Mouse (Mus musculus) heart, embryonic 11.5 days (tissue): ENCODE data around the gene Rfx4. TPM values are rescaled to one million over a fixed set of nuclear protein-coding genes. Genes with fewer than 3 reads are reported as not detected.

Source experiments
- ATAC-seq: fragments of 200-750 bp; cut with Nextera tagmentation; replicated peaks from 2 replicates; pipeline ENCODE4 v1.8.0; 2017; ENCODE audit warnings: moderate library complexity; ENCODE audit not compliant: insufficient number of reproducible peaks, low FRiP score, low TSS enrichment
- H3K27ac ChIP-seq: fragments of 300-500 bp; sonication (generic); 2 replicates; pipeline ENCODE4 v1.5.1; 2014; ENCODE audit warnings: mild to moderate bottlenecking, low read depth, low read length
- H3K27me3 ChIP-seq: fragments of 300-500 bp; sonication (generic); 2 replicates; pipeline ENCODE4 v1.6.1; 2014; ENCODE audit warnings: mild to moderate bottlenecking, low read length, mixed read lengths; ENCODE audit not compliant: control insufficient read depth, insufficient read depth
- H3K36me3 ChIP-seq: fragments of 300-500 bp; sonication (generic); 2 replicates; pipeline ENCODE4 v1.6.1; 2014; ENCODE audit warnings: mild to moderate bottlenecking, low read length, moderate library complexity, mixed read lengths; ENCODE audit not compliant: control insufficient read depth, insufficient read depth
- H3K4me1 ChIP-seq: fragments of 300-500 bp; sonication (generic); 2 replicates; pipeline ENCODE4 v1.6.1; 2014; ENCODE audit warnings: low read length; ENCODE audit not compliant: control insufficient read depth, insufficient read depth
- H3K4me2 ChIP-seq: fragments of 300-500 bp; sonication (generic); 2 replicates; pipeline ENCODE4 v1.6.1; 2014; ENCODE audit warnings: mild to moderate bottlenecking, moderate library complexity
- H3K4me3 ChIP-seq: fragments of 300-500 bp; sonication (generic); 2 replicates; pipeline ENCODE4 v1.5.1; 2014; ENCODE audit warnings: low read depth, low read length
- H3K9ac ChIP-seq: fragments of 300-500 bp; sonication (generic); 2 replicates; pipeline ENCODE4 v1.6.1; 2014; ENCODE audit warnings: mild to moderate bottlenecking, low read depth, low read length, moderate library complexity
- H3K9me3 ChIP-seq: fragments of 300-500 bp; sonication (generic); replicated peaks from 2 replicates; pipeline ENCODE4 v1.6.1; 2016; ENCODE audit warnings: low read length; ENCODE audit not compliant: control insufficient read depth
- WGBS: fragments of 180-500 bp; shearing (Covaris S2); extraction: QIAGEN DNeasy Blood & Tissue Kit; methylation state at CpG from one replicate; pipeline ENCODE4 v1.1.7; 2014; ENCODE audit not compliant: insufficient replicate concordance; 5-methylcytosine and 5-hydroxymethylcytosine counted together
- polyA plus RNA-seq: library from polyadenylated mRNA; unstranded; fragments of >200 nt; fragmentation: Nextera tagmentation; extraction: Ambion mirVana; gene quantifications from 2 replicates; pipeline ENCODE4 v1.2.1, GENCODE M21; 2014

Gene Rfx4
- polyA plus RNA-seq, 1 experiment from 2014 or later, result not detected

DNA sequence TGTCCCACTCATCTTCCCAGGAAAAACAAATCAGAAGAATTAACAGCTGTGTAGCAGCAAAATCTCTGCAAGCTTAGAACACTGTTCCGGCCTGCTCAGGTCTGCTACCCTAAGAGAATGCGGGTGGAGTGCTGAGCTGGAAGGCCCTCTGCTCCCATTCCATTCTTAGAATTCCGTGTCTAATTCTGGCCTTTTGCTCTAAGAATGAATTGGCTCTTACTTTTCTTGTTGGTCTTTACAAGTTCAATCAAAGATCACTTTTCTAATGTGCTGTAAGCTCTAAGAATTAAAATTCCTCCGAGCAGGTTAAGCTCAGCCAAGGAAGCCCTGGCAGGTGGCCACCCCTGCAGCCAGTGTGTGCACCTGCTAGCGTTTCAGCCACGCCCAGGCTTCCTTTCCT is 43.3 kb upstream of the Rfx4 start:
- no peak overlapping the region for H3K27ac ChIP-seq
- 79% methylated on average over 6 of the region's 6 CpGs for WGBS

DNA sequence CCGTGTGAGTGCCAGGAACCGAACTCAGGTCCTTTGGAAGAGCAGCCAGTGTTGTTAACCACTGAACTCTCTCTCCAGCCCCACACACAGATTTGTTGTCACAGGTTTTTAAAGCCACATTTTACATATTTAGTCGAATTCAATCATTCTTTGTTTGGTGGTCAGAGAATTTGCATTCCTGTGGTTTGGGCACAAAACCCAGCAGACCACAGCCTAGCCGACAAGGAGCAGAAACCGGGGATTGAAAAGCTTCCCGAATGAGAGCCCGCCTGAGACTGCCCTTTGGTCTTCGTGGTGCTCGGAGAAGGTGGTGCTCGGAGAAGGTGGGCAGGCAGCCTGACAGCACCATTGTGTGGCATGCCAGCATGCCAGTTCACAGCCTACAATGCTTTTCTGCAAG is 42.8 kb upstream of the Rfx4 start:
- Histone ChIP-seq H3K4me1 (peaks cover 21% of the 10 kb centered on the region), H3K36me3 (peaks cover 7% of the 10 kb centered on the region), H3K4me2 (no peak overlapping the region), H3K27me3 (no peaks in the 10 kb centered on the region), H3K27ac (no peak overlapping the region), H3K9me3 (no peaks in the 10 kb centered on the region), H3K4me3 (no peak overlapping the region), H3K9ac (no peak overlapping the region)
- WGBS, result 88% methylated on average over 10 of the region's 10 CpGs
- no peak for ATAC-seq

More for the DNA sequence above, 43.3 kb upstream of the Rfx4 start:
- H3K9me3 ChIP-seq, result no peaks in the 10 kb centered on the region
- H3K9ac ChIP-seq, result no peak overlapping the region; the same call in 1 of the 2 replicates
- no peak overlapping the region for H3K4me2 ChIP-seq
- H3K36me3 ChIP-seq, result peaks cover 6% of the 10 kb centered on the region
- H3K4me1 ChIP-seq, result peaks cover 26% of the 10 kb centered on the region
- ATAC-seq, result no peak
- no peak overlapping the region for H3K4me3 ChIP-seq
- H3K27me3 ChIP-seq, result no peaks in the 10 kb centered on the region

DNA sequence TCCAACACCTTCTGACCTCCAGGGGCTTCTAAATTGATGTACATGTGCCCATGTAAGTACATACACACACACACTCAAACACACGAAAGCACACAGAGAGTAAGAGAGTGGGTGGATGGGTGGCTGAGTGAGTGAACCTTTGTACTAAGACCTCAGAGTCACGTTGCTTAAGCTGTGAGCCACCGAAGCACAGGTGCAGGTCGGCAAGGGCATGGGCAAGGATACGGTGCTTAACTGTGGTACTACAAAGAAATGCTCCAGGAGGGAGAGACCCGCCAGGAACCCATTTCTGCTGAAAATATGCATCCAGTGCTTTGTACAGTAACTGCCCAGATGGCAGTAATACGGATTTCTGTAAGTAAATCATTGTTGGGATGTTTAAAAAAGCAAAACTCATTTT is 40.2 kb upstream of the Rfx4 start:
- no peaks in the 10 kb centered on the region for H3K9me3 ChIP-seq
- no peak for ATAC-seq
- peaks cover 18% of the 10 kb centered on the region for H3K4me1 ChIP-seq
- no peak overlapping the region for H3K9ac ChIP-seq
- no peak overlapping the region for H3K4me3 ChIP-seq
- no peak overlapping the region for H3K4me2 ChIP-seq
- peaks cover 9% of the 10 kb centered on the region for H3K36me3 ChIP-seq
- no peak overlapping the region for H3K27ac ChIP-seq
- 92% methylated on average over 7 of the region's 7 CpGs for WGBS
- H3K27me3 ChIP-seq, result no peaks in the 10 kb centered on the region

DNA sequence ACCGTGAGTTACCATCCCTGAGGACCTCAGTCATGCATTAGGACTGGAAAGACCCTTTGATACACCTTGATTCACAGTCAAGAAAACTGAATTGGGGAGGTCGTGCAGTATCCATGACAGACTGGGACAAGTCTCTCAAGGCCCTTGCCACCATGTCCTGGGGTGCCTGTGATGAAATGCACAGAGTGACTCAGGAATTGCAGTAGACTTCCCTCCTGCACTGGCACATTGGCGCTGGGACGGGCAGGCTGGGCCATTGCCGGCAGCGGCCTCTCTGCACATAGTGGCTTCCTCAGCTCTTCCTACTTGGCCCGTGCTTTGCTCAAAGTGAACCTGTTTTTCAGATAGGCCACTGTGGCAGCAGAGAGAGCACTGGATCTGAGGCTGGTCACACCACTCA is 39.3 kb upstream of the Rfx4 start:
- ATAC-seq, result no peak
- Histone ChIP-seq H3K4me1 (peaks cover 16% of the 10 kb centered on the region), H3K27ac (no peak overlapping the region), H3K4me3 (no peak overlapping the region), H3K9ac (no peak overlapping the region), H3K4me2 (no peak overlapping the region), H3K27me3 (no peaks in the 10 kb centered on the region), H3K36me3 (peaks cover 11% of the 10 kb centered on the region), H3K9me3 (no peaks in the 10 kb centered on the region)
- WGBS, result 94% methylated on average over 7 of the region's 7 CpGs

DNA sequence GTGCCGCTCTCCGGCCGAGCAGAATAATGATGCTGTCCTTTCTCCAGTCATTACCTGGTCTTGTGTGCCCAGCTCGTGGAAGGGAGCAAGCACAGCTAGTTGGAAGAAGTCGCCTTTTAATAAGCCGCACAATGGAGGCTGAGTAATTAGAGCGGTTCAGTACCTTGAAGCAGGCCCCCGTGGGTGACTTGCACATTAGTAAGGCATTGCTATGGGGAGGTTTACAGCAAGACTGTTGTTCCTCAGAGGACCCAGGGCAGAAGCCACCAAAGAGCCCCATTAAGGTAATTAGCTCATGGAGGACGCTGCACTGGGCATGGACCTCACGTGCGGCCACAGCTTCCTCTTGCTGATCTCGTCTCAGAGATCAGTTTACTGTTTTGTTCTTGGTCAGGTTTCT is 33.2 kb upstream of the Rfx4 start:
- 88% methylated on average over 12 of the region's 12 CpGs for WGBS

DNA sequence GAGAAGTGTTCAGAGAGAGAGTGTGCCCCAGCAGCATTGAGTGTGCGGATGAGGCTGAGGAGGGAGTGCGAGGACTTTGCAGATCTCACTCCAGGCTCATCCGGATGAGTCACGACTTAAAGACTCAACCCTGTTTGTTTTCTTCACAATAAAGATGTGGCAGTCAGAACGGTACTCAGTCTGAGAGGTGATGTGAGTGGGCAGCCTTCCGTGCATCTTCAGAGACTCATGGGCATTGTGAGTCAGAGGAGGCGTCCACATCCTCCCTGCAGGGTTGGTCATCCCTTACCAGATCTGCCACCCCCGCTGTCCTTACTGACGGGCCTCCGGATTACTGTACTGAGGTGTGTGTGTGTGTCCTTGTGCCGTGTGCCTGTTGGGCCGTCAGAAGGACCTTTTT is 28.9 kb upstream of the Rfx4 start:
- peaks cover 3% of the 10 kb centered on the region; the same call in 1 of the 2 replicates for H3K36me3 ChIP-seq
- H3K9me3 ChIP-seq, result no peaks in the 10 kb centered on the region
- H3K27me3 ChIP-seq, result no peaks in the 10 kb centered on the region
- H3K27ac ChIP-seq, result no peak overlapping the region
- H3K4me2 ChIP-seq, result no peak overlapping the region
- no peaks in the 10 kb centered on the region for H3K4me1 ChIP-seq
- H3K9ac ChIP-seq, result no peak overlapping the region
- no peak for ATAC-seq
- no peak overlapping the region for H3K4me3 ChIP-seq
- WGBS, result 91% methylated on average over 12 of the region's 12 CpGs

More for the DNA sequence above, 33.2 kb upstream of the Rfx4 start:
- H3K9ac ChIP-seq, result 0 out of 2 replicates have a peak overlapping the region, but pooled peaks have one; percentile 5
- no peak overlapping the region for H3K27ac ChIP-seq
- H3K9me3 ChIP-seq, result no peaks in the 10 kb centered on the region
- H3K4me2 ChIP-seq, result no peak overlapping the region
- peaks cover 8% of the 10 kb centered on the region for H3K36me3 ChIP-seq
- no peak overlapping the region for H3K4me3 ChIP-seq
- no peaks in the 10 kb centered on the region for H3K27me3 ChIP-seq
- no peaks in the 10 kb centered on the region for H3K4me1 ChIP-seq
- ATAC-seq, result no peak

DNA sequence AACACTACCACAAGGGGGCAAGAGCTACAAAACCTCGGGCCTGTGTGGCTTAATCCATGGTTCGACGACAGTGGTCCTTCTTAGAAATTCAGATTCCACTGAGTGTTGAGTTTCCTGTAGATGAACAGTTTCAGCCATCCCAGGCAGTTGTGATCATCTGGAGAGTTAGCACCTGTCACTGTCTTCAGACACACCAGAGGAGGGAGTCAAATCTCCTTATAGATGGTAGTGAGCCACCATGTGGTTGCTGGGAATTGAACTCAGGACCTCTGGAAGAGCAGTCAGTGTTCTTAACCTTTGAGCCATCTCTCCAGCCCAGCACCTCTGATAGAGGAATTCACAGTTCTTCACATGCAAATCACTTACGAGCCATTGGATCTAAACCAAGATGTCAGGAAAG is 28.1 kb upstream of the Rfx4 start:
- WGBS, result 85% methylated on average over 4 of the region's 4 CpGs
- H3K4me2 ChIP-seq, result no peak overlapping the region
- H3K36me3 ChIP-seq, result peaks cover 3% of the 10 kb centered on the region; the same call in 1 of the 2 replicates
- no peaks in the 10 kb centered on the region for H3K9me3 ChIP-seq
- H3K4me1 ChIP-seq, result no peaks in the 10 kb centered on the region
- H3K9ac ChIP-seq, result no peak overlapping the region
- H3K4me3 ChIP-seq, result no peak overlapping the region
- no peak overlapping the region for H3K27ac ChIP-seq
- H3K27me3 ChIP-seq, result no peaks in the 10 kb centered on the region
- no peak for ATAC-seq

DNA sequence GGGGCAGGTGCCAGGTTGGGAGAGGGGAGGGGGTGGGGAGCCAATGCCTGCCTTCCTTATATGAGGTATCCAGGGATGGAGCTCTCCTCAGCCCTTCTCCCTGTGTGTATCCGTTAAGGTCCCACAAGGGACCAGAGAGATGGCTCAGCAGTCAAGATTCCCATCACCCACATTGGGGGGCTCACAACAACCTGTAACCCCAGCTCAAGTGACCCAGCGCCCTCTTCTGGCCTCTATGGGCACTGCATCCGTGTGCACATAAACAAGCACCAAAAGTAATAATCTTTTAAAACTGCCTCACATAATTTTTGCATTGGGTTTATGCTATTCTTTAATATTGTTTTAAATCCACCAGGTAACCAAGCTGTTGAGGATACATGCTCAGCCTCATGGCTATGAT is 25.8 kb upstream of the Rfx4 start:
- Histone ChIP-seq H3K9ac (no peak overlapping the region), H3K4me3 (no peak overlapping the region), H3K4me2 (no peak overlapping the region), H3K27me3 (no peaks in the 10 kb centered on the region), H3K36me3 (peaks cover 3% of the 10 kb centered on the region; the same call in 1 of the 2 replicates), H3K4me1 (no peaks in the 10 kb centered on the region), H3K9me3 (no peaks in the 10 kb centered on the region), H3K27ac (no peak overlapping the region)
- 76% methylated on average over 3 of the region's 3 CpGs for WGBS
- no peak for ATAC-seq

DNA sequence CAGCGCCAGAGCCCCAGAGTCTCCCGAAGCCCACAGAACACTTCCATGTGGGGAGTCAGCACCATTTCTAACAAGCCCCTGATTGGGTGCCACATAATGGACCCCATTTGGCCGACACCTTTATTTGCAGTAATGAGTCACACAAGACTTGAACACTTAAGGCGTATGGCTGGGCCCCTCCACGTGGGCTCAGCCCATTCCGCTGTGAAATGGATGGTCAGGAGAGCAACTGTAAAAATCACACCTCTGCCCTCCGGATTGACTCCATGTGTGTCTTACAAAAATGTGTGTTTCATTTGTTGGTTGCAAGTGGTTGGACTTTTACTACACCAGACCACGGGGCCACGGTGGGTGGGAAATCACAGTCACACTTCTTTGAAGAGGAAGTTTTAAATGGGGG is 24.9 kb upstream of the Rfx4 start:
- Histone ChIP-seq H3K9me3 (no peaks in the 10 kb centered on the region), H3K4me1 (no peaks in the 10 kb centered on the region), H3K36me3 (no peaks in the 10 kb centered on the region), H3K27ac (no peak overlapping the region), H3K9ac (no peak overlapping the region), H3K27me3 (no peaks in the 10 kb centered on the region), H3K4me2 (no peak overlapping the region), H3K4me3 (no peak overlapping the region)
- WGBS, result 85% methylated on average over 9 of the region's 9 CpGs
- no peak for ATAC-seq
